In the genomic region with DNA sequence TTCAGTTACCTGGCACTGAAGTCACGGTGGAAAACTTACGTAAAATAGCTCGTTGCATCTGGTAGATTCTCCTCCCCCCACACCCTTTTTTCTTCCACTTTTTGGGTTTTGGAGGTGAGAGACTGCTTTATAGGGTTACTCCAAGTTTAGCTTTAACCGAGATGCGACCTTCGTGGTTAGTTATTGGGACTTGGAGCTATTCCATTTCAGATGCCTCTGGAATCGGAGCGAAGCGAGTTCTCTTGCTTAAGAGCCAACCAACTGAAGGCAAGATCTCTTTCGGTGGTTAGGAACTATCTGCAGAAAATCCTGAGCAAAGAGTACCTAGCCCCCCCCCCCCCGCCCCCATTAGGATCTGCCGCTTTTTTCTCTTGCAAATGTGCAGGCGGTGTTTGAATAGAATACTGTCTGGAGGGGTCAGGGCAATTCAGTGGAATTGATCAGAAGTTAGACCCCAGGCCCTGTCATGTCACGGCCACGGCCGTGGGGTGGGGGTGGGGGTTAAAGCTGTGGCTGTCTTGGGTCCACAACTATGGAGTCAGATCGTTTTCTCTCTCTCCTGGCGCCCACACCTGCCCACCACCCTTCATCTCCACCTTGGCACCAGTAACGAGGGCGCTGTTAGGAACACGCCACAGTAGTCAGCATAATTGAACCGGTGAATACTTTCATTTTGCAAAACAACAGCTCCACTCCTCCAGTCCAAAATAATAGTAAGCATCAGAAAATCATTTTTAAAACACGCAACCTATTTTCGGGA, we compare ENCODE assay signal across 8 mouse cellular contexts.
A peak's percentile ranks its signal among the peaks of the same experiment; 100 is the strongest.
DNase-seq lines count a peak whose midpoint lies in the region; ATAC-seq and TF ChIP-seq lines count a peak whose summit lies in the region.

No protein-coding gene starts in this region.

- H3K4me3 ChIP-seq in C2C12 (ENCODE audit: insufficient read depth, poor library complexity, severe bottlenecking) = no peak overlapping the region
- peak overlapping the region; percentile 24 for H3K4me3 ChIP-seq in embryonic facial prominence, embryonic 13.5 days
- 0 out of 2 replicates have a peak overlapping the region, but pooled peaks have one; percentile 1 for H3K4me3 ChIP-seq in limb, embryonic 14.5 days (replicated peaks; ENCODE audit: low read length)
- peak overlapping the region; percentile 19 for H3K4me3 ChIP-seq in stomach, embryonic 16.5 days (replicated peaks; ENCODE audit: low read length)

- 2% methylated on average over 24 of the region's 24 CpGs for WGBS in embryonic facial prominence, embryonic 13.5 days
- WGBS in limb, embryonic 14.5 days = 3% methylated on average over 23 of the region's 24 CpGs
- WGBS in stomach, embryonic 16.5 days = 4% methylated on average over 24 of the region's 24 CpGs

- peaks cover 6% of the 10 kb centered on the region; the same call in 1 of the 2 replicates for H3K4me1 ChIP-seq in embryonic facial prominence, embryonic 13.5 days
- H3K4me1 ChIP-seq in limb, embryonic 14.5 days (ENCODE audit: control insufficient read depth, insufficient read depth, low read length) = peaks cover 2% of the 10 kb centered on the region; the same call in 1 of the 2 replicates
- H3K4me1 ChIP-seq in stomach, embryonic 16.5 days (ENCODE audit: control insufficient read depth, insufficient read depth, low read length) = 0 out of 2 replicates have a peak, but pooled peaks cover 8% of the 10 kb centered on the region

- no peak for TF ChIP-seq POLR2A in limb, embryonic 14.5 days (IDR thresholded peaks at IDR 0.05; ENCODE audit: borderline replicate concordance, extremely low read depth, insufficient read depth, insufficient read length)

- DNase-seq in heart, adult 11 months = peak; percentile 74
- DNase-seq in heart, adult 18-20 months = no peak
- no peak for DNase-seq in limb, embryonic 14.5 days (ENCODE audit: low spot score)
- DNase-seq in gastrocnemius, postnatal 14 days = no peak
- no peak for DNase-seq in layer of hippocampus, adult 9-11 months

- intact Hi-C loops in gastrocnemius, postnatal 14 days (cut with DNase I; ENCODE audit: low total_unique reads) = no loop called here

- no peak for ATAC-seq in embryonic facial prominence, embryonic 13.5 days (ENCODE audit: insufficient number of reproducible peaks, insufficient read depth, low FRiP score, low TSS enrichment, low read depth)
- ATAC-seq in limb, embryonic 14.5 days (ENCODE audit: low FRiP score, low read depth) = no peak
- ATAC-seq in stomach, embryonic 16.5 days (ENCODE audit: insufficient read depth, low FRiP score) = no peak

- H3K9me3 ChIP-seq in embryonic facial prominence, embryonic 13.5 days = no peaks in the 10 kb centered on the region
- no peaks in the 10 kb centered on the region for H3K9me3 ChIP-seq in limb, embryonic 14.5 days (ENCODE audit: control insufficient read depth, low read length)
- H3K9me3 ChIP-seq in stomach, embryonic 16.5 days (replicated peaks; ENCODE audit: control insufficient read depth, low read length) = no peaks in the 10 kb centered on the region

- H3K27me3 ChIP-seq in C2C12 (ENCODE audit: control insufficient read depth, insufficient read depth, insufficient read length) = no peaks in the 10 kb centered on the region
- H3K27me3 ChIP-seq in embryonic facial prominence, embryonic 13.5 days = peaks cover 87% of the 10 kb centered on the region
- peaks cover 86% of the 10 kb centered on the region for H3K27me3 ChIP-seq in limb, embryonic 14.5 days (ENCODE audit: control insufficient read depth, insufficient read depth, low read length)
- H3K27me3 ChIP-seq in stomach, embryonic 16.5 days (ENCODE audit: control insufficient read depth, insufficient read depth, low read length) = peaks cover 68% of the 10 kb centered on the region

- no peak overlapping the region for H3K9ac ChIP-seq in embryonic facial prominence, embryonic 13.5 days
- no peak overlapping the region for H3K9ac ChIP-seq in limb, embryonic 14.5 days (ENCODE audit: low read depth, low read length, severe bottlenecking)
- no peak overlapping the region for H3K9ac ChIP-seq in stomach, embryonic 16.5 days (ENCODE audit: low read length)

- no peaks in the 10 kb centered on the region for H3K79me3 ChIP-seq in C2C12 (ENCODE audit: low read depth)

- no peak overlapping the region for H3K27ac ChIP-seq in embryonic facial prominence, embryonic 13.5 days
- H3K27ac ChIP-seq in limb, embryonic 14.5 days (replicated peaks; ENCODE audit: low read depth, low read length) = no peak overlapping the region
- no peak overlapping the region for H3K27ac ChIP-seq in stomach, embryonic 16.5 days (ENCODE audit: low read length)

- no peak for TF ChIP-seq CTCF in C2C12 (IDR thresholded peaks at IDR 0.05; ENCODE audit: control insufficient read depth, insufficient read depth, insufficient read length)

- H3K79me2 ChIP-seq in C2C12 (ENCODE audit: control insufficient read depth, insufficient read depth) = no peaks in the 10 kb centered on the region

- H3K36me3 ChIP-seq in C2C12 (ENCODE audit: control insufficient read depth, insufficient read depth) = no peaks in the 10 kb centered on the region
- H3K36me3 ChIP-seq in embryonic facial prominence, embryonic 13.5 days = no peaks in the 10 kb centered on the region
- H3K36me3 ChIP-seq in limb, embryonic 14.5 days (ENCODE audit: control insufficient read depth, insufficient read depth, low read length) = no peaks in the 10 kb centered on the region
- no peaks in the 10 kb centered on the region for H3K36me3 ChIP-seq in stomach, embryonic 16.5 days (ENCODE audit: control insufficient read depth, insufficient read depth, low read length)

- peak overlapping the region; percentile 36 for H3ac ChIP-seq in C2C12 (ENCODE audit: control insufficient read depth, insufficient read length, low read depth)

- peak overlapping the region; percentile 30 for H3K4me2 ChIP-seq in embryonic facial prominence, embryonic 13.5 days
- H3K4me2 ChIP-seq in limb, embryonic 14.5 days (replicated peaks; ENCODE audit: low read depth, low read length, severe bottlenecking) = no peak overlapping the region
- H3K4me2 ChIP-seq in stomach, embryonic 16.5 days (ENCODE audit: low read depth, low read length) = no peak overlapping the region

TF ChIP-seq in C2C12, 6 proteins besides CTCF, POLR2A, EP300 and RAD21:
- TF ChIP-seq FOSL1 (IDR thresholded peaks at IDR 0.05; ENCODE audit: insufficient read depth, low read length, poor library complexity, severe bottlenecking) (no peak), MYOD1 (IDR thresholded peaks at IDR 0.05; ENCODE audit: control insufficient read depth, insufficient read length, low read depth) (no peak), CEBPB (IDR thresholded peaks at IDR 0.05; ENCODE audit: low read depth) (no peak)
